ENCODE assay signal across 35 mouse cellular contexts in genomic region chr19:55165183-55165865, GRCm38 (mm10). TPM values are rescaled to one million over a fixed set of nuclear protein-coding genes. Genes with fewer than 3 reads are reported as not detected.
DNase-seq lines count a peak whose midpoint lies in the region; ATAC-seq and TF ChIP-seq lines count a peak whose summit lies in the region.
"Had no signal": no experiment of that assay in that cellular context is flagged by ENCODE, and none has a peak within 500 bp of the region (broad histone marks: within the 10 kb centered on the region; RNA-seq: fewer than 3 reads in every experiment).

No protein-coding gene starts in this region.

- no peak for TF ChIP-seq CTCF in liver, adult 2 months (IDR thresholded peaks at IDR 0.05; ENCODE audit: low read depth, low read length)
- no peak for TF ChIP-seq CTCF in layer of hippocampus, adult 2 months (conservative IDR thresholded peaks at IDR 0.05)
- no peak for TF ChIP-seq CTCF in thymus, adult 2 months (IDR thresholded peaks at IDR 0.05; ENCODE audit: borderline replicate concordance, control insufficient read depth, extremely low read depth, insufficient read depth, low read length, poor library complexity)

- TF ChIP-seq POLR2A in liver, adult 2 months (IDR thresholded peaks at IDR 0.05; ENCODE audit: extremely low read depth, insufficient read depth, low read length): no peak
- no peak for TF ChIP-seq POLR2A in thymus, adult 2 months (IDR thresholded peaks at IDR 0.05; ENCODE audit: control insufficient read depth, extremely low read depth, insufficient read depth, low read length, poor library complexity)

- no peak overlapping the region for H3K4me2 ChIP-seq in liver, embryonic 12.5 days
- H3K4me2 ChIP-seq in intestine, embryonic 16.5 days (ENCODE audit: low read depth, low read length): no peak overlapping the region
- H3K4me2 ChIP-seq: heart, embryonic 15.5 days; hindbrain, embryonic 12.5 days; limb, embryonic 12.5 days; liver, embryonic 11.5 days had no signal

- no peaks in the 10 kb centered on the region for H3K27me3 ChIP-seq in liver, adult 2 months (ENCODE audit: control insufficient read depth, insufficient read depth, low read length)
- no peaks in the 10 kb centered on the region for H3K27me3 ChIP-seq in liver, embryonic 12.5 days (replicated peaks)
- no peaks in the 10 kb centered on the region for H3K27me3 ChIP-seq in intestine, embryonic 16.5 days (replicated peaks; ENCODE audit: control insufficient read depth, insufficient read depth, low read length)
- H3K27me3 ChIP-seq in thymus, adult 2 months (ENCODE audit: control insufficient read depth, insufficient read depth, low read length): no peaks in the 10 kb centered on the region
- H3K27me3 ChIP-seq: heart, embryonic 15.5 days; hindbrain, embryonic 12.5 days; limb, embryonic 12.5 days had no signal

- 88% methylated on average over 1 of the region's 1 CpGs for WGBS in liver, adult 2 months
- WGBS in liver, embryonic 12.5 days (ENCODE audit: insufficient replicate concordance): 82% methylated on average over 1 of the region's 1 CpGs
- WGBS in intestine, embryonic 16.5 days: 73% methylated on average over 1 of the region's 1 CpGs
- 67% methylated on average over 1 of the region's 1 CpGs for WGBS in thymus, adult 2 months

- peaks cover 23% of the 10 kb centered on the region for H3K4me1 ChIP-seq in liver, adult 2 months (ENCODE audit: control insufficient read depth, insufficient read depth, low read length)
- peaks cover 3% of the 10 kb centered on the region; the same call in 1 of the 2 replicates for H3K4me1 ChIP-seq in liver, embryonic 12.5 days
- H3K4me1 ChIP-seq in intestine, embryonic 16.5 days (ENCODE audit: control insufficient read depth, insufficient read depth, low read length): peaks cover 8% of the 10 kb centered on the region
- H3K4me1 ChIP-seq in thymus, adult 2 months (replicated peaks; ENCODE audit: control insufficient read depth, insufficient read depth, low read length): no peaks in the 10 kb centered on the region
- H3K4me1 ChIP-seq: heart, embryonic 15.5 days; hindbrain, embryonic 12.5 days; limb, embryonic 12.5 days had no signal

- no peak for ATAC-seq in liver, embryonic 12.5 days
- ATAC-seq in intestine, embryonic 16.5 days: peak; percentile 89
- ATAC-seq: forebrain, embryonic 14.5 days; hindbrain, postnatal 0 days; liver, postnatal 0 days had no signal

- H3K27ac ChIP-seq in liver, adult 2 months (replicated peaks; ENCODE audit: insufficient read depth, low read depth, low read length): no peak overlapping the region
- H3K27ac ChIP-seq in liver, embryonic 12.5 days: no peak overlapping the region
- peak overlapping the region; percentile 14; the same call in 1 of the 2 replicates for H3K27ac ChIP-seq in intestine, embryonic 16.5 days (ENCODE audit: low read length)
- H3K27ac ChIP-seq in layer of hippocampus, adult 2 months: no peak overlapping the region
- H3K27ac ChIP-seq in thymus, adult 2 months (ENCODE audit: control insufficient read depth, insufficient read depth, low read length): no peak overlapping the region
- H3K27ac ChIP-seq: heart, embryonic 15.5 days; hindbrain, embryonic 12.5 days; hindbrain, postnatal 0 days; left cerebral cortex, adult 2 months; limb, embryonic 12.5 days; macrophage; stomach, postnatal 0 days had no signal

- no peaks in the 10 kb centered on the region for H3K36me3 ChIP-seq in liver, adult 2 months (ENCODE audit: control insufficient read depth, insufficient read depth, low read length)
- H3K36me3 ChIP-seq in liver, embryonic 12.5 days: no peaks in the 10 kb centered on the region
- H3K36me3 ChIP-seq in intestine, embryonic 16.5 days (ENCODE audit: control insufficient read depth, insufficient read depth, low read length): no peaks in the 10 kb centered on the region
- H3K36me3 ChIP-seq in thymus, adult 2 months (ENCODE audit: control insufficient read depth, insufficient read depth, low read length): no peaks in the 10 kb centered on the region
- H3K36me3 ChIP-seq: heart, embryonic 15.5 days; hindbrain, embryonic 12.5 days; limb, embryonic 12.5 days had no signal

- H3K4me3 ChIP-seq in liver, adult 2 months (ENCODE audit: insufficient read depth, low read depth, low read length): no peak overlapping the region
- no peak overlapping the region for H3K4me3 ChIP-seq in liver, embryonic 12.5 days
- H3K4me3 ChIP-seq in intestine, embryonic 16.5 days (ENCODE audit: low read length): no peak overlapping the region
- no peak overlapping the region for H3K4me3 ChIP-seq in layer of hippocampus, adult 2 months
- no peak overlapping the region for H3K4me3 ChIP-seq in thymus, adult 2 months (ENCODE audit: control insufficient read depth, insufficient read depth, low read length)
- H3K4me3 ChIP-seq: heart, embryonic 15.5 days; hindbrain, embryonic 12.5 days; left cerebral cortex, adult 2 months; limb, embryonic 12.5 days had no signal

- no peaks in the 10 kb centered on the region; the same call in 1 of the 2 replicates for H3K9me3 ChIP-seq in liver, embryonic 12.5 days (replicated peaks)
- no peaks in the 10 kb centered on the region for H3K9me3 ChIP-seq in intestine, embryonic 16.5 days (ENCODE audit: control insufficient read depth, low read length)
- H3K9me3 ChIP-seq: heart, embryonic 15.5 days had no signal

- peak; percentile 41 for DNase-seq in liver, adult 2 months (ENCODE audit: extremely low read depth, low read depth, low spot score)
- DNase-seq in MEL-GATA-1-ER (ENCODE audit: extremely low read depth, low read depth): peak; percentile 9
- DNase-seq in adrenal gland, postnatal 10 days: peak; percentile 37
- DNase-seq in layer of hippocampus, adult 2 months (ENCODE audit: low spot score in 2 of 2): no peak
- DNase-seq in thymus, adult 2 months: no peak
- no peak for DNase-seq in frontal cortex, postnatal 25 days (ENCODE audit: low spot score in 2 of 2)
- DNase-seq: B cell, adult 2 months; cerebellum, adult 11 months; cerebellum, adult 9-10 months; cerebellum, postnatal 36 days; kidney, adult 11 months; kidney, postnatal 14 days; liver, postnatal 0 days; midbrain, embryonic 14.5 days; right cerebral cortex, postnatal 25 days; spleen, adult 18-20 months; thymus, adult 18-20 months; thymus, postnatal 4 days had no signal

- no peaks in the 10 kb centered on the region for H3K79me2 ChIP-seq in liver, adult 2 months (ENCODE audit: control insufficient read depth, insufficient read depth, low read length)

- H3K9ac ChIP-seq in liver, adult 2 months (ENCODE audit: low read depth, low read length): no peak overlapping the region
- no peak overlapping the region for H3K9ac ChIP-seq in liver, embryonic 12.5 days
- no peak overlapping the region for H3K9ac ChIP-seq in intestine, embryonic 16.5 days (ENCODE audit: low read depth, low read length)
- H3K9ac ChIP-seq: heart, embryonic 15.5 days; hindbrain, embryonic 12.5 days; limb, embryonic 12.5 days; liver, postnatal 0 days had no signal

RNA-seq across cellular contexts. Expression of gene Tectb, which starts 15.2 kb away (rescaled TPM):
- 0.18 and 0.20 TPM in 2 replicates for total RNA-seq in liver, adult 2 months (2014; rRNA removed)
- polyA plus RNA-seq in liver, adult 2 months (2012; rRNA removed): 0.07 TPM in 1 of 2 replicates, not detected in the other
- 0.05 and 0.06 TPM in 2 replicates for polyA plus RNA-seq in liver, embryonic 12.5 days (2016; fragmentation: Nextera tagmentation; extraction: Ambion mirVana)
- under 1 TPM; 0.45 to 0.55 TPM for total RNA-seq in adrenal gland, postnatal 10 days (2021)
- 0.18 TPM in 1 of 2 replicates, not detected in the other for polyA plus RNA-seq in intestine, embryonic 16.5 days (2015; fragmentation: Nextera tagmentation; extraction: Ambion mirVana)
- total RNA-seq in layer of hippocampus, adult 2 months (2021): under 1 TPM in 1 of 2 experiments, not detected in 1; 0.15 TPM
- 0.12 and 0.15 TPM in 2 replicates for polyA plus RNA-seq in thymus, adult 2 months (2012; rRNA removed)
- total RNA-seq: gastrocnemius, adult 8-10 months; left cerebral cortex, adult 2 months; left cerebral cortex, postnatal 25 days; monocyte, adult 5-6 weeks had no signal
- polyA plus RNA-seq: embryonic facial prominence, embryonic 11.5 days; heart, embryonic 15.5 days; kidney, embryonic 14.5 days; limb, embryonic 12.5 days; liver, embryonic 11.5 days; macrophage; neural tube, embryonic 14.5 days had no signal

RNA-seq across cellular contexts. Expression of gene Gpam, which starts 38.3 kb away (rescaled TPM):
- total RNA-seq in liver, adult 2 months (2014; rRNA removed): 261 and 274 TPM in 2 replicates
- polyA plus RNA-seq in liver, adult 2 months (2012; rRNA removed): 90.2 and 102 TPM in 2 replicates
- polyA plus RNA-seq in liver, embryonic 12.5 days (2016; fragmentation: Nextera tagmentation; extraction: Ambion mirVana): 26.9 and 27.1 TPM in 2 replicates
- total RNA-seq in adrenal gland, postnatal 10 days (2021): 100 to 1,000 TPM; 174 to 215 TPM
- polyA plus RNA-seq in intestine, embryonic 16.5 days (2015; fragmentation: Nextera tagmentation; extraction: Ambion mirVana): 21.5 and 25.5 TPM in 2 replicates
- 10 to 100 TPM; 40.9 to 44.5 TPM for total RNA-seq in layer of hippocampus, adult 2 months (2021)
- polyA plus RNA-seq in thymus, adult 2 months (2012; rRNA removed): 20.0 and 24.1 TPM in 2 replicates

Comparison
In these comparisons a context has a peak if more than half of its experiments do, and no peak if none do; other contexts are left out.
1. DNase-seq: peak in liver, adult 2 months (single experiment), MEL-GATA-1-ER (single experiment) and adrenal gland, postnatal 10 days (single experiment); none in layer of hippocampus, adult 2 months (0 of 2), thymus, adult 2 months (single experiment) and frontal cortex, postnatal 25 days (0 of 2).